Mouse (Mus musculus) C2C12 (cell line): ENCODE results near the gene Scand1.

ENCODE experiments used
- CEBPB ChIP-seq: IDR thresholded peaks from one replicate; pipeline ENCODE4 v1.6.1; 2011; ENCODE audit warnings: low read depth, mild to moderate bottlenecking, control low read depth, moderate library complexity
- CTCF ChIP-seq: IDR thresholded peaks from one replicate; pipeline ENCODE4 v1.5.1; 2011; ENCODE audit not compliant: control insufficient read depth, insufficient read depth, insufficient read length
- FOSL1 ChIP-seq: IDR thresholded peaks from one replicate; pipeline ENCODE4 v1.8.0; 2011; ENCODE audit warnings: mild to moderate bottlenecking, low read length; ENCODE audit not compliant: poor library complexity, insufficient read depth, severe bottlenecking
- MAX ChIP-seq: IDR thresholded peaks from one replicate; pipeline ENCODE4 v1.6.1; 2011; ENCODE audit warnings: mild to moderate bottlenecking, control low read depth
- USF1 ChIP-seq: IDR thresholded peaks from one replicate; pipeline ENCODE4 v1.6.1; 2011; ENCODE audit warnings: low read depth, mild to moderate bottlenecking, control low read depth, moderate library complexity

- TF ChIP-seq CTCF (no peak), CEBPB (no peak), MAX (no peak), FOSL1 (no peak), USF1 (no peak)
These were observed 36.3 kb upstream of the Scand1 start for GRCm38 (mm10) chr2:156348812-156349211.
